Mouse (Mus musculus) frontal cortex, adult (tissue): ENCODE measurements around the gene Dad1.
A peak's percentile ranks its signal among the peaks of the same experiment; 100 is the strongest.

Source experiments
- ATAC-seq: cut with Nextera tagmentation; 2 replicates; pipeline ENCODE4 v1.9.2; 2017; ENCODE audit warnings: mild to moderate bottlenecking, moderate library complexity, mixed read lengths; ENCODE audit not compliant: low TSS enrichment

The Dad1 gene

DNA sequence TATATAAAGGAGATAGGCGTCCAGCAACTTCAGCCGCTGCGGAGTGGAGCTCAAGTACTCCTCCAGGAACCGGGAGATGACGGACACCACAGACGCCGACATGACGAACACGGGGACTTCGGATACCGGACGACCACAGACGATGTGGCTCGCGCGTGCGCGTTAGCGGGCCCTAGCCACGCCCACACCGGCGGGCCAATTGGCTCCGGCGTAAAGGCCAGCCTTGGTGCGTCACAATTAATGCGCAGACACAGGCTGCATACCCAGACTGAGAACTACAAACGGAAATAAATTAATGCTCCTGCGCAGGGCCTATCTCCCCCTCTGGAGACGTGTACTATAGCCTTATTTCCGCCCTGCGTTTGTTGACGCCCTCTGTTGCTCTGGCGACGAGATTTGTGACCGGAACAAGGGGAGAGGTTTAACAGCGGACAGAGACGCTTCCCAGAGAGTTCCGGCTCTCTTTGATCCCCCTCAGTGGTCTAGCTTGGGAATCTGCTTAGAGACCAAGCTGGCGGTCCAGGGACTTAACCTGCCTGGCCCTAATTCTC, at the start of gene Dad1, which contains the start of gene Abhd4:
Gene Dad1, minus strand, starts transcription at position 364 of the 551 bp plus-strand sequence.
Gene Abhd4, plus strand, starts transcription at position 448 of the 551 bp plus-strand sequence.
- ATAC-seq = peak; percentile 98

DNA sequence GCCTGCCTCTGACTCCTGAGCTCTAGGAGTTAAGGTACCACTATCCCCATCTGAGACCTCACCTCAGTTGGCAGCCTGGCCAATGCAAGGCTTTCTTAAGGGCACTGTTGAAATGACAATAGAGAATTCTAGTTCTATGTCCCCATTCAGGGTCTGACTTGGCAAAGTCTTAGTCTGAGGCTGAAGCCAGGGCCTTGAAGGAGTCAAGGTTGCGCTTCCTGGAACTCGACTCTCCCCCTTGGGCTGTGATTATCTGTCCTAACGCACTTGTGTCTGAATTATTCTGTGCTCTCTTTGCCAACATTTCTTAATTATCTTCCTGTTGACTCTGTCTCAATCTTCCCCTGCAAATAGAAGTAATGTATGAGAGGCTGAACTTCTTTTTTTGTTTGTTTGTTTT, 46.8 kb upstream of the Dad1 start:
- no peak for ATAC-seq

GRCm38 (mm10) chr14:54300136-54300535, 46.2 kb upstream of the Dad1 start:
- no peak for ATAC-seq

DNA sequence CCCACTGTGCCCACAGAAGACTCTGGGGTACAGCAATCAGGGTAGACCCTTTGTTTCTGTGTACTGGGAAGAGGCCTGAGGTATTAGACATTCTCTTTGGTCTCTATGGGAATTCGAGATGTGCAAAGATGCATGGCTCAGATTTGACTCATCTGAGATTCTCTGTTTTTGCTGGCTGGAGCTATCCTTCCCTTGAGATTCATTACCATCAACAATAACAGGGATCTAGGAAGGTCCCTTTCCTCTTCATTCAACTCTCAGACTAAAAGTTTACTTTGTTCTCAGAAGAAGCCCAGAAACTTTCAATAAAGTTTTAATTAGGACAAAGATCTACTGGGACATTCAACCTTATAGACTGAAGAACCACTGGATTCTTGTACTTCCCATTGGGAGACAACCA, 30.9 kb upstream of the Dad1 start, which contains the start of gene Olfr49:
Gene Olfr49, minus strand, starts transcription at position 101 of the 400 bp plus-strand sequence.
- ATAC-seq = no peak

- ATAC-seq = no peak
These were observed 22.5 kb upstream of the Dad1 start for GRCm38 (mm10) chr14:54276446-54276845.

- no peak for ATAC-seq
These were observed 18.8 kb upstream of the Dad1 start for GRCm38 (mm10) chr14:54272696-54273095.

GRCm38 (mm10) chr14:54271976-54272606, 18.2 kb upstream of the Dad1 start:
- no peak for ATAC-seq

DNA sequence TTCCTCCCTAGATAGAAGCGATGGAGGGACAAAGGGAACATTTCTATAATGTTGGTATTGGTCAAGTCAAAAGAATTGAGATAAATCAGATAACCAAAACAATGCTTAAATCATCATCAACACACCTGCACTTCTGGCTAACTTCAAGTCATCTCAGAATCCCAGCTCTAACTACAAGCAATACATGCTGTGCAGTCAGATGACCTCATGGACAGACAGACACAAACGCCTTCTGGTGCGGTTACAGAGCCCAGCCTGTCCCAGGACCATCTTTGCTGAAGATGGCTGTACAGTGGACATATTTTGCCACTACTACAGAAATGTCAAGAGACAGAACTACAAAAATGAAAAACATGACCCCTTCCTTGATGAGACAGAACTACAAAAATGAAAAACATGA, 16.5 kb upstream of the Dad1 start:
- no peak for ATAC-seq

DNA sequence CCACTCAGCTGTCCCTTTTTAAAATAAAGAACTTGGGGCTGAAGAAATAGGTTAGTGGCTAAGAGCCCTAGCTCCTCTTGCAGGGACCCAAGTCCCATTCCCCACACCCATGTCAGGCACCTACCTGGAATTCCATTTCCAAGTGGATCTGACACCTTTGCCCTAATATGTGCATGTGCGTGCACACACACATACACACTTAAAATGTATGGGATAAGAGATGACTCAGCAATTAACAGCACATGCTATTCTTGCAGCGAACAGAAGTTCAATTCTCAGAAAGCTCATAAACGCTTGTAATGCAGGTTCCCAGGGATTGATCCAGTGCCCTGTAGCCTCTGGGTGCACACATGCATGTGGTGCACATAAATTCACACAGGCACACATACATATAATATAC, 15.7 kb upstream of the Dad1 start:
- no peak for ATAC-seq

DNA sequence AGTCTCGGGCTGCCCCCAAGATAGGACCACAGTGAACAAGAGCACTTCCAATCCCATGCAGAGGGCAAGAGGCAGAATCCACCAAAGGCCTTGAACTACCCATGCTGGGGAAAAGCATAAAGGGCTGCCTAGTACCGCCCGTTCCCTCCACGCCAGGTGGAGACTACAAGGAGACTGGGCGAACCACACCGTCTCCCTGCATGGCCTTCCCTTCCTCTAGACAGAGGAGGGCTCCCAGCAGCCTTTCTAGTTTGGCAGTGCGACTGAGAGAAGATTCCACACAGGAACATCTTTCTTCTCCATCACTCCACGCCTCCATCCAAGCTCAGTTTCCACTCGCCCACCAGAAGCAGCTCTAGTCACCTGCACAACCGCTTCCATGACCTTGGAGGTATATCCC, 14.1 kb upstream of the Dad1 start:
- no peak for ATAC-seq

GRCm38 (mm10) chr14:54265951-54266350, 12.0 kb upstream of the Dad1 start:
- ATAC-seq = no peak

GRCm38 (mm10) chr14:54265093-54265492, 11.2 kb upstream of the Dad1 start:
- no peak for ATAC-seq

GRCm38 (mm10) chr14:54264231-54264630, 10.3 kb upstream of the Dad1 start:
- no peak for ATAC-seq

GRCm38 (mm10) chr14:54263099-54263498, 9.2 kb upstream of the Dad1 start:
- ATAC-seq = no peak

DNA sequence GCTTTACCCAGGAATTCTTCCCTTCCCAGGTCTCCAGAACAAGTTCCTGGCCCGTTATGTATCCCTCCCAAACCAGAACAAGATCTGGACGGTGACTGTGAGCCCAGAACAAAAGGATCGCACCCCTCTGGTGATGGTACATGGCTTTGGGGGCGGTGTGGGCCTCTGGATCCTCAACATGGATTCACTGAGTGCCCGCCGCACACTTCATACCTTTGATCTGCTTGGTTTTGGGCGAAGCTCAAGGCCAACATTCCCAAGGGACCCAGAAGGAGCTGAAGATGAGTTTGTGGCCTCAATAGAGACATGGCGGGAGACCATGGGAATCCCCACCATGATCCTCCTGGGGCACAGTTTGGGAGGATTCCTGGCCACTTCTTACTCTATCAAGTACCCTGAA, 8.7 kb upstream of the Dad1 start:
- no peak for ATAC-seq

DNA sequence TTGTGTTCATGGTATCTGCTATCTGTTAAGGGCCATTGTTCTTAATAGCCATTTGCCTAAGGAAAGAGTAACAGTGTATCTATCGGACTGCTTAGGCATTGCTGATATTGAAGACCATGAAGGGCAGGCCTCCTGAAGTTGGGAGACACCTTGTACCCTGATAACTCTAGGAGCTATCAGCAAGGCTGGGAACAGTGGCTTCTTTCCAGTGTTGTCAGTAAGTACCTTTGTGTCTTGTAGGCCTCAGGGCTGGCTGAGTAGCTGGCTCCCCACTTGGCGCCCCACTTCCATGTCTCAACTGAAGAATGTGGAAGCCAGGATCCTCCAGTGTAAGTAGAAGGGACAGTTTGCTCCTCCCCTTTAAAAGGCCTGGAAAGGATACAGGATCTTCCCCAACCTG, 7.5 kb upstream of the Dad1 start:
- ATAC-seq = no peak

GRCm38 (mm10) chr14:54260196-54260595, 6.3 kb upstream of the Dad1 start:
- ATAC-seq = no peak

DNA sequence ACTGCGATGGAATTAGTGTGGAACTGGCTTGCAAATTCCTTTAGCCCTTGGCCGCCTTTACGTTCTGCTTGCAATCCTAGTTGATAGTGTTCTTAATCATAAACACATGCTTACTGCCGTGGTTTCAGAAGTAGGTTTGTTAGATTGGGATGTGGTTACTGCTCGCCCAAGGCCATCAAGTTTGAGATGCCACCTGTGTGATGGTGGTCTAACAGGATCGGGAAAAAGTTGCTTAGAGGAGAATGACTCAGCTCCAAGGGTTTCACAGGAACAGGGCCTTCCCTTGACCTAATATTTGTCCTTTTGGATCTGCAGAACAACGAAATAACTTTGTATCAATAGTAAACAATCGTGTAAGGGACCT, 5.8 kb upstream of the Dad1 start:
- ATAC-seq = no peak

DNA sequence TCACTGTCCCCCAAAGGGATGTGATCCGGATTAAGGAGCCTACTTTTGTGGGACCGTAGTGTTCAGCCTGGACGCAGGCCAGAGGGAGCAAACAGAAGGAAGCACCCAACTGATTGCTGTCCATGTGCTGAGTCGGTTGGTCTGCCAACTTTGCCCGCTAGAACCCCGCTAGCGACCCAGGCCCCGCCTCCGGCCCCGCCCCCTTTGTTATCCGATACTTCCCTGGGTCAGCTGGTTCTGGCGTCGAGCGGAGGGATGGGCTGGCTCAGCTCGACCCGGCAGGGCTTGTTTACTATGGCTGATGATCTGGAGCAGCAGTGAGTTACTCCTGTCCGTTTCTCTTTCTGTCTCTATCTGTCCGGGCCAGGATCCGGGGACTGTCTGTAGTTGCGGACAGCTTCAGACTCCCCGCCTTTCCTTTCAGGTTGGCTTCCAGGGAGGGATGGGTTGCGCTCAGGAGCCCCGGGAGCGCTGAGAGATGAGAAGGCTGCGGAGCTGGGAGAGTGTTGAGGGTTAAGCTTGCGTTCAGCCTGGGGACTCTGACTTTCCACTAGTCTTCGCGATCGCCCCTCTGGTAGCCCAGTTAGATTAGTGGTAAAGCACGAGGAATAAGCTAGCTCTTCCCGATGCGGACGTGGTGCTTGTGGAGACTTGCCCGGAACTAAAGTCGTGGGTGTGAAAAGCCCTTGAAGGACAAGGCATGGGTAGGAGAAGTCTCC, 5.3 kb upstream of the Dad1 start:
- ATAC-seq = peak; percentile 96

- ATAC-seq = no peak
These were observed 4.3 kb upstream of the Dad1 start for GRCm38 (mm10) chr14:54258131-54258670.

GRCm38 (mm10) chr14:54254670-54255202, 832 bp upstream of the Dad1 start:
- no peak for ATAC-seq

- ATAC-seq = no peak
These were observed 3.8 kb downstream of the Dad1 start for GRCm38 (mm10) chr14:54250122-54250521.

DNA sequence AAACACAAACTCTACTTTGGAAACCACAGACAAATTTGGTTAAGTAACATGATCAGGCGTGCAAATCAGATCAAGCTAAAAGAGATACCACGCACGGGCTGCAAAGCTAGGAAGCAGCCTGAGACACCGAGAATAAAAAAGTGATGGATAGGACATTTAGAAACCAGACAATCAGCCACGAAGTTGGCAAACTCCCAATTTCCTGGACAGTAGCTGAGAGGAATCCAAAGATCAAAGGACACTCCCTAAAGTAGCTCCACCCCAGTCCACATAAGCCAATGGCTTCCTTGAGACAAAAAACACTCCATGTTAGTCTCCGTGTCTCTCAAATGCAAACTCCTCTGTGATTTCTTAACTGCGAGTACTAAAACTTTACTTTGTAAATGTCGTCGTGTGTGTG, 4.6 kb downstream of the Dad1 start:
- ATAC-seq = no peak
